Comparison of ENCODE assay signal across 21 mouse cellular contexts in the genomic region with DNA sequence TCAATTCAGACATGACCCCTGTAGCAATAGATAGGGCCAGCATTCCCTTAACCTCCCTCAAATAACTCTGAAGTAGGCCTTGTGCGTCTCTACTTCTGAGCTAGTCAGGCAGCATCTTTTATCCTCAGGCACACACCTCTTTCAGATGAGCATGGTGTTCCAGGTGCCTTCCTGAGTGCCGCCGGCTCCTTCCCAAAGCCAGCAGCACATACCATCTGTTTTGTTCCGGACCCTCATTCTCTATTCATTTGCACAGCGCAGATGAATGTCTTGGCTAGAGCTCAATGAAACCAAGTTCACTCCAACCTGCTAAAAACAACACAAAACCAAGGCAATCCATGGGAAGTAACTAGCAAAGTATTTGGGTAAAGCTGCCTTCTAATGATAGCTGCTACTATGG.
A peak's percentile ranks its signal among the peaks of the same experiment; 100 is the strongest.
DNase-seq lines count a peak whose midpoint lies in the region; ATAC-seq lines count a peak whose summit lies in the region.
"Had no signal": no experiment of that assay in that cellular context is flagged by ENCODE, and none has a peak within 500 bp of the region (broad histone marks: within the 10 kb centered on the region; RNA-seq: fewer than 3 reads in every experiment).

No protein-coding gene starts in this region.

- H3K9me3 ChIP-seq in forebrain, embryonic 14.5 days (replicated peaks; ENCODE audit: control insufficient read depth, low read length), result no peaks in the 10 kb centered on the region
- no peaks in the 10 kb centered on the region for H3K9me3 ChIP-seq in forebrain, embryonic 13.5 days (replicated peaks)
- H3K9me3 ChIP-seq in midbrain, embryonic 14.5 days (ENCODE audit: control insufficient read depth, low read length), result no peaks in the 10 kb centered on the region
- H3K9me3 ChIP-seq: embryonic facial prominence, embryonic 12.5 days; limb, embryonic 15.5 days; liver, embryonic 15.5 days; midbrain, embryonic 13.5 days had no signal

- no peak overlapping the region for H3K4me2 ChIP-seq in forebrain, embryonic 14.5 days (ENCODE audit: low read length)
- H3K4me2 ChIP-seq in forebrain, embryonic 13.5 days, result no peak overlapping the region
- H3K4me2 ChIP-seq in midbrain, embryonic 14.5 days (ENCODE audit: low read length), result no peak overlapping the region
- H3K4me2 ChIP-seq: embryonic facial prominence, embryonic 12.5 days; limb, embryonic 15.5 days; liver, embryonic 15.5 days; midbrain, embryonic 13.5 days had no signal

- 72% methylated on average over 5 of the region's 5 CpGs for WGBS in forebrain, embryonic 14.5 days
- 85% methylated on average over 5 of the region's 5 CpGs for WGBS in forebrain, embryonic 13.5 days
- 95% methylated on average over 5 of the region's 5 CpGs for WGBS in midbrain, embryonic 14.5 days

- H3K36me3 ChIP-seq in forebrain, embryonic 14.5 days (ENCODE audit: control insufficient read depth, insufficient read depth, low read length), result no peaks in the 10 kb centered on the region
- H3K36me3 ChIP-seq in forebrain, embryonic 13.5 days (ENCODE audit: poor library complexity, severe bottlenecking), result no peaks in the 10 kb centered on the region
- no peaks in the 10 kb centered on the region for H3K36me3 ChIP-seq in midbrain, embryonic 14.5 days (ENCODE audit: control insufficient read depth, insufficient read depth, low read length)
- H3K36me3 ChIP-seq: embryonic facial prominence, embryonic 12.5 days; limb, embryonic 15.5 days; liver, embryonic 15.5 days; midbrain, embryonic 13.5 days had no signal

- no peaks in the 10 kb centered on the region for H3K4me1 ChIP-seq in forebrain, embryonic 14.5 days (ENCODE audit: control insufficient read depth, insufficient read depth, low read length)
- 0 out of 2 replicates have a peak, but pooled peaks cover 4% of the 10 kb centered on the region for H3K4me1 ChIP-seq in forebrain, embryonic 13.5 days
- no peaks in the 10 kb centered on the region for H3K4me1 ChIP-seq in midbrain, embryonic 14.5 days (ENCODE audit: control insufficient read depth, insufficient read depth, low read length)
- H3K4me1 ChIP-seq: embryonic facial prominence, embryonic 12.5 days; limb, embryonic 15.5 days; liver, embryonic 15.5 days; midbrain, embryonic 13.5 days had no signal

- peak; percentile 43; the same call in 1 of the 2 replicates for ATAC-seq in forebrain, embryonic 14.5 days
- no peak for ATAC-seq in forebrain, embryonic 13.5 days
- ATAC-seq in midbrain, embryonic 14.5 days (ENCODE audit: low FRiP score, low TSS enrichment), result no peak
- ATAC-seq: CD4-positive, CD25-positive, alpha-beta regulatory T cell, adult 4 months; lung, postnatal 0 days; midbrain, embryonic 13.5 days; Patski had no signal

- H3K9ac ChIP-seq in forebrain, embryonic 14.5 days (ENCODE audit: low read length), result no peak overlapping the region
- H3K9ac ChIP-seq in forebrain, embryonic 13.5 days, result no peak overlapping the region
- H3K9ac ChIP-seq in midbrain, embryonic 14.5 days (replicated peaks; ENCODE audit: low read length), result no peak overlapping the region
- H3K9ac ChIP-seq: embryonic facial prominence, embryonic 12.5 days; limb, embryonic 15.5 days; liver, embryonic 15.5 days; midbrain, embryonic 13.5 days had no signal

- H3K27me3 ChIP-seq in forebrain, embryonic 14.5 days (replicated peaks; ENCODE audit: control insufficient read depth, insufficient read depth, low read length), result no peaks in the 10 kb centered on the region
- no peaks in the 10 kb centered on the region for H3K27me3 ChIP-seq in forebrain, embryonic 13.5 days
- H3K27me3 ChIP-seq in midbrain, embryonic 14.5 days (ENCODE audit: control insufficient read depth, insufficient read depth, low read length), result no peaks in the 10 kb centered on the region
- H3K27me3 ChIP-seq: embryonic facial prominence, embryonic 12.5 days; limb, embryonic 15.5 days; liver, embryonic 15.5 days; midbrain, embryonic 13.5 days; Patski had no signal

- no peak overlapping the region for H3K27ac ChIP-seq in forebrain, embryonic 14.5 days (ENCODE audit: low read depth, low read length)
- H3K27ac ChIP-seq in forebrain, embryonic 13.5 days, result no peak overlapping the region
- H3K27ac ChIP-seq in midbrain, embryonic 14.5 days (replicated peaks; ENCODE audit: low read depth, low read length), result no peak overlapping the region
- H3K27ac ChIP-seq: embryonic facial prominence, embryonic 12.5 days; limb, embryonic 15.5 days; liver, embryonic 15.5 days; midbrain, embryonic 13.5 days had no signal

- no peak for DNase-seq in forebrain, embryonic 14.5 days (ENCODE audit: low spot score)
- DNase-seq in layer of hippocampus, adult 18-20 months (ENCODE audit: low spot score in 2 of 2), result peak; percentile 9 to 34
- no peak for DNase-seq in layer of hippocampus, postnatal 10 days (ENCODE audit: low spot score in 2 of 2)
- peak; percentile 88 for DNase-seq in cerebellum, adult 9-10 months
- peak; percentile 20 to 37 for DNase-seq in layer of hippocampus, postnatal 14 days (ENCODE audit: low spot score in 2 of 2)
- DNase-seq in spleen, postnatal 36 days (ENCODE audit: low spot score in 2 of 2), result no peak
- no peak for DNase-seq in midbrain, embryonic 14.5 days
- DNase-seq: adrenal gland, postnatal 10 days; gastrocnemius, postnatal 36 days; kidney, adult 11 months; thymus, adult 18-20 months had no signal

- H3K4me3 ChIP-seq in forebrain, embryonic 14.5 days (ENCODE audit: low read depth, low read length), result no peak overlapping the region
- no peak overlapping the region for H3K4me3 ChIP-seq in forebrain, embryonic 13.5 days
- no peak overlapping the region for H3K4me3 ChIP-seq in midbrain, embryonic 14.5 days (replicated peaks; ENCODE audit: low read depth, low read length)
- H3K4me3 ChIP-seq: embryonic facial prominence, embryonic 12.5 days; erythroblast, embryonic 14.5 days; limb, embryonic 15.5 days; liver, embryonic 15.5 days; midbrain, embryonic 13.5 days; myocyte had no signal

Comparison
In these comparisons a context has a peak if more than half of its experiments do, and no peak if none do; other contexts are left out.
1. DNase-seq: peak in layer of hippocampus, adult 18-20 months (2 of 2), cerebellum, adult 9-10 months (single experiment) and layer of hippocampus, postnatal 14 days (2 of 2); none in forebrain, embryonic 14.5 days (single experiment), layer of hippocampus, postnatal 10 days (0 of 2), spleen, postnatal 36 days (0 of 2) and midbrain, embryonic 14.5 days (single experiment).